In the genomic region with DNA sequence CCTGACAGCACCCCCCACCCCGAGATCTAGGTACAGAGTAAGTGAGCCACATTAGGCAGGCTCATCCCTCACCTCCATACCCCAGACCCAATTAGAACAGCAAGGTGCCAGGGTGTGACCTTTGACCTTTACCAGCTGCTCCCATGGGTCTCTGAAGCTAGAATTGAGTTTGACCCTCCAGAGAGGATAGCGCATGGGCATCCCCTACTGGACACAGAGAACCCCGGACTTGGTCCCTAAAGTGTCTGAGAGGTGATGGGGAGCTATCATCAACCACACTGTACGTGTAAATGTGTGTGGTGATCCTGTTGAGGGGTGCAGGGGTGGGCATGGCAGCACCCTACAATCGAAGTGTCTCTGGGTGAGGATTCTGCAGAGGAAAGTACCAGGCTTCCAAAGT, we compare ENCODE assay signal across 26 mouse cellular contexts. TPM values are rescaled to one million over a fixed set of nuclear protein-coding genes. Genes with fewer than 3 reads are reported as not detected.
DNase-seq lines count a peak whose midpoint lies in the region; ATAC-seq and TF ChIP-seq lines count a peak whose summit lies in the region.
"Had no signal": no experiment of that assay in that cellular context is flagged by ENCODE, and none has a peak within 500 bp of the region (broad histone marks: within the 10 kb centered on the region; RNA-seq: fewer than 3 reads in every experiment).

No protein-coding gene starts in this region.

- ATAC-seq in heart, postnatal 0 days (ENCODE audit: insufficient read depth, low read depth): no peak
- no peak for ATAC-seq in liver, embryonic 14.5 days (ENCODE audit: insufficient read depth)
- no peak for ATAC-seq in liver, embryonic 12.5 days
- no peak for ATAC-seq in hindbrain, embryonic 14.5 days (ENCODE audit: low FRiP score)
- no peak for ATAC-seq in inflammation-experienced regulatory T-cells, adult 6 months
- ATAC-seq: midbrain, embryonic 13.5 days had no signal

- no peaks in the 10 kb centered on the region for H3K36me3 ChIP-seq in heart, postnatal 0 days (replicated peaks; ENCODE audit: control insufficient read depth, insufficient read depth, low read length)
- H3K36me3 ChIP-seq in liver, embryonic 14.5 days (replicated peaks; ENCODE audit: control insufficient read depth, insufficient read depth, low read depth): no peaks in the 10 kb centered on the region
- H3K36me3 ChIP-seq in liver, embryonic 12.5 days: no peaks in the 10 kb centered on the region
- H3K36me3 ChIP-seq in CH12.LX (replicated peaks in 1 of 2; ENCODE audit: control insufficient read depth in 1 of 2, insufficient read depth in 1 of 2, low read length in 1 of 2) (no peaks in the 10 kb centered on the region), MEL (ENCODE audit: control insufficient read depth in 1 of 2, insufficient read depth in 2 of 2, low read length in 2 of 2) (no peaks in the 10 kb centered on the region)
- no peaks in the 10 kb centered on the region for H3K36me3 ChIP-seq in hindbrain, embryonic 14.5 days (replicated peaks; ENCODE audit: control insufficient read depth, insufficient read depth)
- H3K36me3 ChIP-seq: forebrain, embryonic 12.5 days; heart, embryonic 13.5 days; hindbrain, embryonic 13.5 days; limb, embryonic 15.5 days; midbrain, embryonic 13.5 days; neural tube, embryonic 12.5 days had no signal

- no peak overlapping the region for H3K4me2 ChIP-seq in heart, postnatal 0 days (ENCODE audit: low read depth, low read length)
- H3K4me2 ChIP-seq in liver, embryonic 14.5 days (ENCODE audit: low read depth): no peak overlapping the region
- no peak overlapping the region for H3K4me2 ChIP-seq in liver, embryonic 12.5 days
- H3K4me2 ChIP-seq in CH12.LX (ENCODE audit: insufficient read depth, low read depth, poor library complexity, severe bottlenecking): no peak overlapping the region
- no peak overlapping the region for H3K4me2 ChIP-seq in hindbrain, embryonic 14.5 days (replicated peaks)
- H3K4me2 ChIP-seq: forebrain, embryonic 12.5 days; heart, embryonic 13.5 days; hindbrain, embryonic 13.5 days; limb, embryonic 15.5 days; midbrain, embryonic 13.5 days; neural tube, embryonic 12.5 days had no signal

- no peak for TF ChIP-seq EP300 in heart, postnatal 0 days (IDR thresholded peaks at IDR 0.05; ENCODE audit: low read depth)
- no peak for TF ChIP-seq EP300 in liver, embryonic 14.5 days (IDR thresholded peaks at IDR 0.05; ENCODE audit: low read depth)
- no peak for TF ChIP-seq EP300 in CH12.LX (IDR thresholded peaks at IDR 0.05; ENCODE audit: low read length)
- TF ChIP-seq EP300 in MEL (IDR thresholded peaks at IDR 0.05; ENCODE audit: low read depth in 1 of 2, low read length in 2 of 2): no peak

- no peak for DNase-seq in heart, postnatal 0 days (ENCODE audit: low spot score)
- no peak for DNase-seq in heart, adult 18-20 months
- DNase-seq in liver, embryonic 14.5 days (ENCODE audit: low read depth in 3 of 3, low spot score in 3 of 3): no peak
- DNase-seq in CH12.LX (ENCODE audit: extremely low read depth) (no peak), MEL (ENCODE audit: low read depth, low spot score) (no peak)
- DNase-seq in hindbrain, embryonic 14.5 days (ENCODE audit: low spot score): no peak
- DNase-seq: cerebellum, adult 11 months; cerebellum, adult 9-11 months; heart, postnatal 36 days; left cerebral cortex, postnatal 4 days; right cerebral cortex, postnatal 14 days; spleen, adult 18-20 months; thymus, postnatal 25 days had no signal

- H3K9me3 ChIP-seq in heart, postnatal 0 days (replicated peaks; ENCODE audit: control insufficient read depth, low read length): no peaks in the 10 kb centered on the region
- no peaks in the 10 kb centered on the region for H3K9me3 ChIP-seq in liver, embryonic 14.5 days (ENCODE audit: control insufficient read depth, low read length)
- H3K9me3 ChIP-seq in liver, embryonic 12.5 days (replicated peaks): no peaks in the 10 kb centered on the region
- H3K9me3 ChIP-seq in CH12.LX (replicated peaks; ENCODE audit: low read length) (no peaks in the 10 kb centered on the region), MEL (replicated peaks; ENCODE audit: insufficient read depth, low read length) (no peaks in the 10 kb centered on the region)
- no peaks in the 10 kb centered on the region for H3K9me3 ChIP-seq in hindbrain, embryonic 14.5 days (ENCODE audit: control insufficient read depth, low read length)
- H3K9me3 ChIP-seq: forebrain, embryonic 12.5 days; heart, embryonic 13.5 days; hindbrain, embryonic 13.5 days; limb, embryonic 15.5 days; megakaryocyte, embryonic 14.5 days; midbrain, embryonic 13.5 days; neural tube, embryonic 12.5 days had no signal

- in situ Hi-C loops in CH12.LX (cut with MboI; ENCODE audit: low pct_ligation_motif_present, low pct_unique_long_range_greater_than_20kb, low sequenced_read_pairs): loop anchor here (10.0 kb wide), 1 partner anchor 159 kb away; no protein-coding TSS in a partner anchor

- H3K9ac ChIP-seq in heart, postnatal 0 days (replicated peaks; ENCODE audit: low read depth, low read length): no peak overlapping the region
- H3K9ac ChIP-seq in liver, embryonic 14.5 days (replicated peaks): no peak overlapping the region
- H3K9ac ChIP-seq in liver, embryonic 12.5 days: no peak overlapping the region
- H3K9ac ChIP-seq in CH12.LX (ENCODE audit: insufficient read depth, low read depth): no peak overlapping the region
- H3K9ac ChIP-seq in MEL (ENCODE audit: control insufficient read depth, low read depth, low read length, poor library complexity, severe bottlenecking): no peak overlapping the region
- no peak overlapping the region for H3K9ac ChIP-seq in hindbrain, embryonic 14.5 days
- H3K9ac ChIP-seq: forebrain, embryonic 12.5 days; heart, embryonic 13.5 days; hindbrain, embryonic 13.5 days; limb, embryonic 15.5 days; midbrain, embryonic 13.5 days; neural tube, embryonic 12.5 days had no signal

- TF ChIP-seq POLR2A in CH12.LX (IDR thresholded peaks at IDR 0.05; ENCODE audit: low read depth, low read length) (no peak), MEL (IDR thresholded peaks at IDR 0.05; ENCODE audit: control insufficient read depth in 1 of 2, insufficient read depth in 1 of 2, low read depth in 1 of 2, low read length in 2 of 2, poor library complexity in 1 of 2) (no peak)

- dilution Hi-C loops in CH12.LX (cut with MboI; ENCODE audit: extremely low pct_ligation_motif_present, extremely low pct_unique_long_range_greater_than_20kb, low sequenced_read_pairs): no loop called here

- no peaks in the 10 kb centered on the region for H3K4me1 ChIP-seq in heart, postnatal 0 days (ENCODE audit: control insufficient read depth, insufficient read depth)
- no peaks in the 10 kb centered on the region for H3K4me1 ChIP-seq in liver, embryonic 14.5 days (replicated peaks; ENCODE audit: control insufficient read depth in 2 of 2, insufficient read depth in 2 of 2, low read length in 1 of 2)
- H3K4me1 ChIP-seq in liver, embryonic 12.5 days: no peaks in the 10 kb centered on the region
- no peaks in the 10 kb centered on the region for H3K4me1 ChIP-seq in CH12.LX (ENCODE audit: control insufficient read depth in 1 of 2, insufficient read depth in 2 of 2)
- no peaks in the 10 kb centered on the region for H3K4me1 ChIP-seq in MEL (ENCODE audit: control insufficient read depth in 1 of 2, insufficient read depth in 2 of 2, low read length in 2 of 2)
- no peaks in the 10 kb centered on the region for H3K4me1 ChIP-seq in hindbrain, embryonic 14.5 days (replicated peaks; ENCODE audit: control insufficient read depth, insufficient read depth, low read length)
- H3K4me1 ChIP-seq: forebrain, embryonic 12.5 days; heart, embryonic 13.5 days; hindbrain, embryonic 13.5 days; limb, embryonic 15.5 days; midbrain, embryonic 13.5 days; neural tube, embryonic 12.5 days had no signal

- WGBS in heart, postnatal 0 days: 81% methylated on average over 5 of the region's 5 CpGs
- 61% methylated on average over 5 of the region's 5 CpGs for WGBS in liver, embryonic 14.5 days (ENCODE audit: insufficient replicate concordance)
- 71% methylated on average over 5 of the region's 5 CpGs for WGBS in liver, embryonic 12.5 days (ENCODE audit: insufficient replicate concordance)
- WGBS in hindbrain, embryonic 14.5 days: 87% methylated on average over 5 of the region's 5 CpGs

- H3K79me2 ChIP-seq in CH12.LX (replicated peaks; ENCODE audit: control insufficient read depth, extremely low read depth, insufficient read depth, poor library complexity, severe bottlenecking) (no peaks in the 10 kb centered on the region), MEL (ENCODE audit: control insufficient read depth, insufficient read depth, low read length, poor library complexity) (no peaks in the 10 kb centered on the region)

- H3K4me3 ChIP-seq in heart, postnatal 0 days (ENCODE audit: low read depth, low read length): no peak overlapping the region
- no peak overlapping the region for H3K4me3 ChIP-seq in liver, embryonic 14.5 days (ENCODE audit: insufficient read depth in 1 of 2, low read depth in 2 of 2, low read length in 2 of 2)
- H3K4me3 ChIP-seq in liver, embryonic 12.5 days: no peak overlapping the region
- H3K4me3 ChIP-seq in CH12.LX (replicated peaks in 1 of 3; ENCODE audit: low read depth in 2 of 3, low read length in 2 of 3, poor library complexity in 1 of 3) (no peak overlapping the region), MEL (ENCODE audit: control insufficient read depth in 1 of 2, insufficient read depth in 1 of 2, low read depth in 2 of 2, low read length in 2 of 2) (no peak overlapping the region)
- H3K4me3 ChIP-seq in hindbrain, embryonic 14.5 days (replicated peaks; ENCODE audit: low read length): no peak overlapping the region
- H3K4me3 ChIP-seq: forebrain, embryonic 12.5 days; heart, embryonic 13.5 days; hindbrain, embryonic 13.5 days; limb, embryonic 15.5 days; megakaryocyte, embryonic 14.5 days; midbrain, embryonic 13.5 days; neural tube, embryonic 12.5 days had no signal

- TF ChIP-seq CTCF in heart, postnatal 0 days (IDR thresholded peaks at IDR 0.05; ENCODE audit: low read depth): peak; percentile 40
- peak; percentile 28; the same call in 1 of the 2 replicates for TF ChIP-seq CTCF in liver, embryonic 14.5 days (IDR thresholded peaks at IDR 0.05; ENCODE audit: low read depth)
- peak in 1 of 2 experiments; percentile 64; a peak in 2 of 4 replicates for TF ChIP-seq CTCF in CH12.LX (conservative IDR thresholded peaks at IDR 0.05 in 1 of 2, IDR thresholded peaks at IDR 0.05 in 1 of 2; ENCODE audit: low read depth in 2 of 2, low read length in 2 of 2)
- TF ChIP-seq CTCF in MEL (IDR thresholded peaks at IDR 0.05 in 2 of 3, conservative IDR thresholded peaks at IDR 0.05 in 1 of 3; ENCODE audit: control insufficient read depth in 1 of 3, insufficient read depth in 1 of 3, low read depth in 2 of 3, low read length in 3 of 3, poor library complexity in 1 of 3, severe bottlenecking in 1 of 3): peak; percentile 15 to 22 (median 18); a peak in 3 of 6 replicates

- TF ChIP-seq RAD21 in CH12.LX (IDR thresholded peaks at IDR 0.05; ENCODE audit: low read depth, low read length): peak; percentile 67
- TF ChIP-seq RAD21 in MEL (IDR thresholded peaks at IDR 0.05; ENCODE audit: low read depth, low read length): peak; percentile 24

- H3K27me3 ChIP-seq in heart, postnatal 0 days (ENCODE audit: control insufficient read depth, insufficient read depth, low read length): no peaks in the 10 kb centered on the region
- H3K27me3 ChIP-seq in liver, embryonic 14.5 days (ENCODE audit: control insufficient read depth, insufficient read depth, low read length): no peaks in the 10 kb centered on the region
- H3K27me3 ChIP-seq in liver, embryonic 12.5 days (replicated peaks): no peaks in the 10 kb centered on the region
- H3K27me3 ChIP-seq in CH12.LX (replicated peaks) (no peaks in the 10 kb centered on the region), MEL (ENCODE audit: control insufficient read depth in 1 of 2, insufficient read depth in 2 of 2, low read length in 2 of 2) (peaks cover 0 to 5% of the 10 kb centered on the region in 2 experiments; a peak in 2 of 4 replicates)
- no peaks in the 10 kb centered on the region for H3K27me3 ChIP-seq in hindbrain, embryonic 14.5 days (ENCODE audit: control insufficient read depth, insufficient read depth, low read length)
- H3K27me3 ChIP-seq: forebrain, embryonic 12.5 days; heart, embryonic 13.5 days; limb, embryonic 15.5 days; midbrain, embryonic 13.5 days; neural tube, embryonic 12.5 days had no signal

- H3K27ac ChIP-seq in heart, postnatal 0 days (ENCODE audit: low read depth): no peak overlapping the region
- H3K27ac ChIP-seq in liver, embryonic 14.5 days: no peak overlapping the region
- H3K27ac ChIP-seq in liver, embryonic 12.5 days: no peak overlapping the region
- no peak overlapping the region for H3K27ac ChIP-seq in CH12.LX (ENCODE audit: insufficient read depth, low read depth)
- H3K27ac ChIP-seq in MEL (ENCODE audit: control insufficient read depth, low read depth, low read length): no peak overlapping the region
- no peak overlapping the region for H3K27ac ChIP-seq in hindbrain, embryonic 14.5 days
- H3K27ac ChIP-seq: forebrain, embryonic 12.5 days; heart, embryonic 13.5 days; hindbrain, embryonic 13.5 days; limb, embryonic 15.5 days; midbrain, embryonic 13.5 days; neural tube, embryonic 12.5 days had no signal

RNA-seq across cellular contexts. Expression of gene Slc24a4, which starts 44.8 kb away (rescaled TPM):
- total RNA-seq in heart, postnatal 0 days (2014; rRNA removed; ENCODE audit: low replicate concordance): 0.99 and 4.0 TPM in 2 replicates
- 2.2 and 2.3 TPM in 2 replicates for polyA plus RNA-seq in heart, postnatal 0 days (2015; fragmentation: Nextera tagmentation; extraction: Ambion mirVana)
- under 1 TPM; 0.37 to 0.80 TPM for total RNA-seq in heart, adult 18-20 months (2021)
- 0.08 and 0.10 TPM in 2 replicates for polyA plus RNA-seq in liver, embryonic 14.5 days (2012; rRNA removed)
- 0.08 and 0.13 TPM in 2 replicates for polyA plus RNA-seq in liver, embryonic 14.5 days (2014; fragmentation: Nextera tagmentation; extraction: Ambion mirVana)
- polyA plus RNA-seq in liver, embryonic 12.5 days (2016; fragmentation: Nextera tagmentation; extraction: Ambion mirVana): 0.14 TPM in 1 of 2 replicates, not detected in the other
- 0.34 and 0.84 TPM in 2 replicates for total RNA-seq in CH12.LX (2012; rRNA removed)
- total RNA-seq in CH12.LX (2014; rRNA removed): 0.23 and 0.47 TPM in 2 replicates
- 0.42 and 0.69 TPM in 2 replicates for polyA plus RNA-seq in CH12.LX (2012; ENCODE audit: insufficient read length, low read depth)
- not detected in 2 replicates for total RNA-seq in MEL (2012; rRNA removed)
- not detected for polyA plus RNA-seq in MEL (2012; ENCODE audit: insufficient read depth in 1 of 2, insufficient read length in 2 of 2, low read depth in 1 of 2, low replicate concordance in 2 of 2, missing spikeins in 1 of 2)
- polyA plus RNA-seq in hindbrain, embryonic 14.5 days (2014; fragmentation: Nextera tagmentation; extraction: Ambion mirVana): 2.4 and 2.5 TPM in 2 replicates
- polyA plus RNA-seq in inflammation-experienced regulatory T-cells, adult 6 months (2017; shearing (Covaris generic)): not detected
- total RNA-seq: common myeloid progenitor, adult 5-6 weeks; gastrocnemius, adult 18-20 months had no signal
- polyA plus RNA-seq: C2C12; kidney, embryonic 14.5 days had no signal
